Comparison of ENCODE assay signal across 13 mouse cellular contexts in the genomic region with DNA sequence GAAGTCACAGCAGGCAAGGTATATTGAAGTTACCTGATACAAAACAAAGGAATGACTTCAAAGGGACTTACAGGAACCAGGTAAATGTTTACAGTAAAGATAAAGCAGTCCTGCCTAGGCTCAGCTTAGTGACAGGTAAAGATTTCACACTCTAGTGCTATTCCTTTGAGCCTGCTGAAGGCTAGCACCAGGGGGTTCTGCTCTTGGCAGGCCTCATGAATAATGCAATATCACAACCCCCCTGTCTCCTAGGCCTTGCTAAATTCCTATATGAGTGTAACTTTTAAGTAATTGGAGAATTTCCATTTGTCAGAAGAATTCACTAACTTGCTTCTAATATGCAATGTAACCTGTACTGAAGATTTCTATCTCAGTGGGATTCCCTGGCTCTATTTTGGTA. TPM values are rescaled to one million over a fixed set of nuclear protein-coding genes. Genes with fewer than 3 reads are reported as not detected.
DNase-seq lines count a peak whose midpoint lies in the region; ATAC-seq and TF ChIP-seq lines count a peak whose summit lies in the region.
"Not testable (repeated sequence)": the region's sequence is repeated elsewhere in the genome, so short reads cannot be mapped to it uniquely, and the experiment has no call there.
"Had no signal": no experiment of that assay in that cellular context is flagged by ENCODE, and none has a peak within 500 bp of the region (broad histone marks: within the 10 kb centered on the region; RNA-seq: fewer than 3 reads in every experiment).

No protein-coding gene starts in this region.

- H3K9ac ChIP-seq in forebrain, embryonic 14.5 days (ENCODE audit: low read length); midbrain, embryonic 11.5 days (ENCODE audit: low read length): not testable (repeated sequence)

- H3K27ac ChIP-seq in forebrain, embryonic 14.5 days (ENCODE audit: low read depth, low read length); midbrain, embryonic 11.5 days (ENCODE audit: low read depth, low read length): not testable (repeated sequence)

- H3K36me3 ChIP-seq in forebrain, embryonic 14.5 days (ENCODE audit: control insufficient read depth, insufficient read depth, low read length); midbrain, embryonic 11.5 days (ENCODE audit: control insufficient read depth, insufficient read depth, low read length): not testable (repeated sequence)

- DNase-seq in ES-CJ7 (ENCODE audit: low read depth, low spot score), result peak; percentile 56
- peak; percentile 78 for DNase-seq in R1 (ENCODE audit: low read depth, low spot score)
- peak; percentile 40 for DNase-seq in ZHBTc4 (ENCODE audit: low read depth, low spot score)
- DNase-seq in brain, embryonic 14.5 days (ENCODE audit: low read depth), result peak; percentile 3
- DNase-seq in forebrain, embryonic 14.5 days (ENCODE audit: low spot score), result peak; percentile 1
- DNase-seq in midbrain, embryonic 11.5 days (ENCODE audit: low spot score, missing footprints), result peak; percentile 84

- not testable (repeated sequence) for TF ChIP-seq CTCF in brain, embryonic 14.5 days (IDR thresholded peaks at IDR 0.05; ENCODE audit: borderline replicate concordance, extremely low read depth, insufficient read depth, insufficient read length)

- H3K4me3 ChIP-seq in forebrain, embryonic 14.5 days (ENCODE audit: low read depth, low read length); midbrain, embryonic 11.5 days (ENCODE audit: low read depth, low read length): not testable (repeated sequence)

- H3K9me3 ChIP-seq in forebrain, embryonic 14.5 days (replicated peaks; ENCODE audit: control insufficient read depth, low read length); midbrain, embryonic 11.5 days (ENCODE audit: control insufficient read depth, low read length): not testable (repeated sequence)

- ATAC-seq in forebrain, embryonic 14.5 days; midbrain, embryonic 11.5 days (ENCODE audit: low FRiP score): not testable (repeated sequence)

- TF ChIP-seq POLR2A in brain, embryonic 14.5 days (IDR thresholded peaks at IDR 0.05; ENCODE audit: borderline replicate concordance, extremely low read depth, insufficient read depth, insufficient read length, poor library complexity, severe bottlenecking), result not testable (repeated sequence)

- H3K27me3 ChIP-seq in forebrain, embryonic 14.5 days (replicated peaks; ENCODE audit: control insufficient read depth, insufficient read depth, low read length); midbrain, embryonic 11.5 days (ENCODE audit: control insufficient read depth, insufficient read depth, low read length): not testable (repeated sequence)

- not testable (repeated sequence) for H3K4me1 ChIP-seq in forebrain, embryonic 14.5 days (ENCODE audit: control insufficient read depth, insufficient read depth, low read length); midbrain, embryonic 11.5 days (ENCODE audit: control insufficient read depth, insufficient read depth, low read length)

- not testable (repeated sequence) for H3K4me2 ChIP-seq in forebrain, embryonic 14.5 days (ENCODE audit: low read length); midbrain, embryonic 11.5 days

RNA-seq across cellular contexts. Expression of gene Gm6880, which starts 36.3 kb away (rescaled TPM):
- 0.18 TPM in 1 of 2 replicates, not detected in the other for polyA plus RNA-seq in brain, embryonic 14.5 days (2012; rRNA removed)
- polyA plus RNA-seq in forebrain, embryonic 14.5 days (2014; fragmentation: Nextera tagmentation; extraction: Ambion mirVana), result not detected in 2 replicates
- 0.61 TPM in 1 of 2 replicates, not detected in the other for polyA plus RNA-seq in midbrain, embryonic 11.5 days (2014; fragmentation: Nextera tagmentation; extraction: Ambion mirVana)
- polyA plus RNA-seq: activated CD4-positive, CD25-positive, alpha-beta regulatory T cell, adult 4 months; adrenal gland, adult 2 months; C2C12; CD4-positive, CD25-positive, alpha-beta regulatory T cell, adult 4 months; cerebellum, adult 2 months; G1E; Patski had no signal

RNA-seq across cellular contexts. Expression of gene Olfr1326-ps1, which starts 57.2 kb away (rescaled TPM):
- polyA plus RNA-seq in brain, embryonic 14.5 days (2012; rRNA removed), result not detected in 2 replicates
- not detected in 2 replicates for polyA plus RNA-seq in forebrain, embryonic 14.5 days (2014; fragmentation: Nextera tagmentation; extraction: Ambion mirVana)
- polyA plus RNA-seq in midbrain, embryonic 11.5 days (2014; fragmentation: Nextera tagmentation; extraction: Ambion mirVana), result not detected in 2 replicates
- polyA plus RNA-seq: activated CD4-positive, CD25-positive, alpha-beta regulatory T cell, adult 4 months; adrenal gland, adult 2 months; C2C12; CD4-positive, CD25-positive, alpha-beta regulatory T cell, adult 4 months; cerebellum, adult 2 months; G1E; Patski had no signal

Comparison
In these comparisons a context has a peak if more than half of its experiments do, and no peak if none do; other contexts are left out.
1. DNase-seq: peak in every context shown above with its lines; median percentile 84 in midbrain, embryonic 11.5 days; 78 in R1; 56 in ES-CJ7; 40 in ZHBTc4; 3 in brain, embryonic 14.5 days; 1 in forebrain, embryonic 14.5 days.